In the genomic region with DNA sequence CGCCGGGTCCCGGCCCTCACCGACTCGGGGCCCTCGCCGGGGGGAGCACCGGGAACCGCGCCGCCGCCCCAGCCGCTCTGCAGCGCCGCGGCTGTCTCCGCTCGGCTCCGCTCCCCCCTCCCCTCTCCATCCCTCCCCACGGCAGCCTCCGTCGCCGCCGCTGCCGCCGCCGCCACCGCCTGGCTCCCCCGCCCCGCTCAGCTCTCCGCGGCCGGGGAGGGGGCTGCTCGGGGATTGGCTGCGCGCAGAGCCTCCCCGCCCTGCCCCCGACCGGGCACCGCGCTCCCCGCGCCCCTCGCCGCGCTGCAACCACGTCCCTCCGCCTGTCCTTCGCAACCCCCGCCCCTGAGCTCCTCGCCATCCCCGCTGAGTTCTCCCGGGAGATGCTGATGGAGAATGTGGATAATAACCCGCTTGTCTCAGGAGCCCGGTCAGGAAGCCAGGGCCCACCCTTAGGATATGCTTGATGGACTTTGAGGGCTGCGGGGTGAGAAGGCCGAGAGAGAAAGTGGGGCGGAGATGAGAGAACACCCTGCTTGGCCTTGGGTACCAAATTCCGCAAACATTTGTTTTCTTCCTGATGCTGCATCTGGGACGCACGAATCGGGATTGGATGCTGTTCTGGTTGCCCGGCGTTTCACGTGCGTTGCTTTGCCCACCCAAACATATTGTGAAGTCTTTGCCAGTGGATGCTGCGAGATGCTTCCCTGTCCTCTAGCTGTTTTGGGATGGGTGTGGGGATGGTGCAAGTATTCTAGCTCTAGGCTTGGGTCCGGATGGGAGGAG, we compare ENCODE assay signal across 8 mouse cellular contexts. TPM values are rescaled to one million over a fixed set of nuclear protein-coding genes. Genes with fewer than 3 reads are reported as not detected.
A peak's percentile ranks its signal among the peaks of the same experiment; 100 is the strongest.
DNase-seq lines count a peak whose midpoint lies in the region; ATAC-seq lines count a peak whose summit lies in the region.

A gene (minus strand): TSS at position 162 of the 786 bp plus-strand sequence.

- peaks cover 30% of the 10 kb centered on the region for H3K27me3 ChIP-seq in kidney, embryonic 14.5 days (ENCODE audit: control insufficient read depth, insufficient read depth, low read length)
- peaks cover 33% of the 10 kb centered on the region for H3K27me3 ChIP-seq in intestine, embryonic 15.5 days (replicated peaks)
- H3K27me3 ChIP-seq in limb, embryonic 15.5 days = peaks cover 38% of the 10 kb centered on the region
- H3K27me3 ChIP-seq in neural tube, embryonic 12.5 days (replicated peaks) = no peaks in the 10 kb centered on the region

- H3K36me3 ChIP-seq in kidney, embryonic 14.5 days (ENCODE audit: control insufficient read depth, insufficient read depth, low read length) = no peaks in the 10 kb centered on the region
- H3K36me3 ChIP-seq in intestine, embryonic 15.5 days = no peaks in the 10 kb centered on the region
- no peaks in the 10 kb centered on the region for H3K36me3 ChIP-seq in limb, embryonic 15.5 days
- peaks cover 11% of the 10 kb centered on the region; the same call in 1 of the 2 replicates for H3K36me3 ChIP-seq in neural tube, embryonic 12.5 days

- peak; percentile 75 for ATAC-seq in kidney, embryonic 14.5 days (ENCODE audit: low FRiP score, low TSS enrichment)
- ATAC-seq in granulocyte monocyte progenitor cell, adult 5-6 weeks (replicated peaks; ENCODE audit: poor library complexity, severe bottlenecking) = peak; percentile 20; the same call in 1 of the 2 replicates
- peak; percentile 76 for ATAC-seq in intestine, embryonic 15.5 days
- 0 out of 2 replicates have a peak, but pooled peaks have one; percentile 53 for ATAC-seq in limb, embryonic 15.5 days (ENCODE audit: insufficient number of reproducible peaks, low FRiP score, low TSS enrichment, low read depth)
- ATAC-seq in neural tube, embryonic 12.5 days (ENCODE audit: low FRiP score, low read depth) = peak; percentile 93

- H3K4me3 ChIP-seq in kidney, embryonic 14.5 days (ENCODE audit: low read length) = peak within 1 kb of the TSS; percentile 64
- peak within 1 kb of the TSS; percentile 59 for H3K4me3 ChIP-seq in intestine, embryonic 15.5 days (replicated peaks)
- peak within 1 kb of the TSS; percentile 63 for H3K4me3 ChIP-seq in limb, embryonic 15.5 days
- H3K4me3 ChIP-seq in neural tube, embryonic 12.5 days = peak within 1 kb of the TSS; percentile 76

- WGBS in kidney, embryonic 14.5 days = under 1% methylated on average over 37 of the region's 68 CpGs
- under 1% methylated on average over 43 of the region's 68 CpGs for WGBS in intestine, embryonic 15.5 days
- WGBS in limb, embryonic 15.5 days = 1% methylated on average over 50 of the region's 68 CpGs
- under 1% methylated on average over 44 of the region's 68 CpGs for WGBS in neural tube, embryonic 12.5 days

- peak within 1 kb of the TSS; percentile 100 for H3K4me2 ChIP-seq in kidney, embryonic 14.5 days (replicated peaks; ENCODE audit: low read depth, low read length)
- peak within 1 kb of the TSS; percentile 97 for H3K4me2 ChIP-seq in intestine, embryonic 15.5 days (replicated peaks)
- peak within 1 kb of the TSS; percentile 95 for H3K4me2 ChIP-seq in limb, embryonic 15.5 days
- peak within 1 kb of the TSS; percentile 87 for H3K4me2 ChIP-seq in neural tube, embryonic 12.5 days (replicated peaks)

- H3K9me3 ChIP-seq in kidney, embryonic 14.5 days (ENCODE audit: control insufficient read depth, low read length) = no peaks in the 10 kb centered on the region
- no peaks in the 10 kb centered on the region for H3K9me3 ChIP-seq in intestine, embryonic 15.5 days
- no peaks in the 10 kb centered on the region for H3K9me3 ChIP-seq in limb, embryonic 15.5 days
- H3K9me3 ChIP-seq in neural tube, embryonic 12.5 days = no peaks in the 10 kb centered on the region

- H3K27ac ChIP-seq in kidney, embryonic 14.5 days (ENCODE audit: low read depth, low read length) = no peak within 1 kb of the TSS
- H3K27ac ChIP-seq in intestine, embryonic 15.5 days = no peak within 1 kb of the TSS
- H3K27ac ChIP-seq in limb, embryonic 15.5 days = no peak within 1 kb of the TSS
- peak within 1 kb of the TSS; percentile 87 for H3K27ac ChIP-seq in neural tube, embryonic 12.5 days

- DNase-seq in kidney, adult 11 months = no peak
- DNase-seq in cerebellum, postnatal 25 days = peak; percentile 89 to 95
- DNase-seq in yolk sac, embryonic 10.5 days (ENCODE audit: low spot score) = peak; percentile 38

- peak within 1 kb of the TSS; percentile 54 for H3K9ac ChIP-seq in kidney, embryonic 14.5 days (ENCODE audit: low read depth, low read length)
- peak within 1 kb of the TSS; percentile 47 for H3K9ac ChIP-seq in intestine, embryonic 15.5 days
- H3K9ac ChIP-seq in limb, embryonic 15.5 days = peak within 1 kb of the TSS; percentile 41
- H3K9ac ChIP-seq in neural tube, embryonic 12.5 days = peak within 1 kb of the TSS; percentile 85

- 0 out of 2 replicates have a peak, but pooled peaks cover 11% of the 10 kb centered on the region for H3K4me1 ChIP-seq in kidney, embryonic 14.5 days (ENCODE audit: control insufficient read depth, insufficient read depth, low read length)
- peaks cover 17% of the 10 kb centered on the region for H3K4me1 ChIP-seq in intestine, embryonic 15.5 days (replicated peaks)
- H3K4me1 ChIP-seq in limb, embryonic 15.5 days = peaks cover 20% of the 10 kb centered on the region
- H3K4me1 ChIP-seq in neural tube, embryonic 12.5 days = peaks cover 6% of the 10 kb centered on the region; the same call in 1 of the 2 replicates

RNA-seq across cellular contexts. Expression of the gene that starts here (rescaled TPM):
- polyA plus RNA-seq in kidney, embryonic 14.5 days (2014; fragmentation: Nextera tagmentation; extraction: Ambion mirVana) = 0.05 and 0.11 TPM in 2 replicates
- total RNA-seq in granulocyte monocyte progenitor cell, adult 5-6 weeks (2014; fragmentation: Nextera tagmentation) = not detected in 2 replicates
- total RNA-seq in granulocyte monocyte progenitor cell, adult 5-6 weeks (2017) = not detected in 2 replicates
- polyA plus RNA-seq in intestine, embryonic 15.5 days (2015; fragmentation: Nextera tagmentation; extraction: Ambion mirVana) = 0.20 and 0.25 TPM in 2 replicates
- 0.15 and 0.19 TPM in 2 replicates for polyA plus RNA-seq in limb, embryonic 15.5 days (2015; fragmentation: Nextera tagmentation; extraction: Ambion mirVana)
- polyA plus RNA-seq in neural tube, embryonic 12.5 days (2016; fragmentation: Nextera tagmentation; extraction: Ambion mirVana) = 6.4 and 6.5 TPM in 2 replicates

Comparison
In these comparisons a context has a peak if more than half of its experiments do, and no peak if none do; other contexts are left out.
1. Peak in ATAC-seq, H3K4me3 ChIP-seq, H3K9ac ChIP-seq and H3K4me2 ChIP-seq in kidney, embryonic 14.5 days; RNA of the gene not detected or under 1 TPM.
2. Peak in ATAC-seq in granulocyte monocyte progenitor cell, adult 5-6 weeks; RNA of the gene not detected or under 1 TPM.
3. Peak in ATAC-seq, H3K4me3 ChIP-seq, H3K9ac ChIP-seq and H3K4me2 ChIP-seq in intestine, embryonic 15.5 days; RNA of the gene not detected or under 1 TPM.
4. Peak in ATAC-seq, H3K4me3 ChIP-seq, H3K9ac ChIP-seq and H3K4me2 ChIP-seq in limb, embryonic 15.5 days; RNA of the gene not detected or under 1 TPM.
5. ATAC-seq: peak in every context shown above with its lines; median percentile 93 in neural tube, embryonic 12.5 days; 76 in intestine, embryonic 15.5 days; 75 in kidney, embryonic 14.5 days; 53 in limb, embryonic 15.5 days; 20 in granulocyte monocyte progenitor cell, adult 5-6 weeks.